Mouse (Mus musculus): ENCODE measurements around the gene Smyd1. TPM values are rescaled to one million over a fixed set of nuclear protein-coding genes. Genes with fewer than 3 reads are reported as not detected.

Smyd1 gene
- total RNA-seq, 2 experiments from 2014 or later: 2.0 to 3.1 TPM

- DNase-seq (ENCODE audit: low spot score in 2 of 2): no peak
- intact Hi-C loops (cut with DNase I): no loop called here
Measured at GRCm38 (mm10) chr6:71172812-71173580, 149.0 kb downstream of the Smyd1 start.

- intact Hi-C loops (cut with DNase I): loop anchor here (5.0 to 10.0 kb wide), 3 partner anchors 106 to 638 kb away; partner anchors contain the start of gene Krcc1
- DNase-seq (ENCODE audit: low spot score in 2 of 2): peak; percentile 39 to 71
Measured at GRCm38 (mm10) chr6:71166551-71167169, 155.4 kb downstream of the Smyd1 start.

GRCm38 (mm10) chr6:71164394-71164793, 157.6 kb downstream of the Smyd1 start:
- intact Hi-C loops (cut with DNase I): loop anchor here (10.0 kb wide), 1 partner anchor 640 kb away; no protein-coding TSS in a partner anchor
- DNase-seq (ENCODE audit: low spot score in 2 of 2): no peak

Small RNA genes within 50 kb of the gene (microRNA-seq; reads per million reads assigned to microRNA genes)
- 40.4 to 52.2 reads per million in 2 experiments for gene Mir8112

Other genes starting within 250 kb of the Smyd1 start
- 1 to 10 TPM; 2.5 to 2.6 TPM for gene Thnsl2, start 177.8 kb downstream of the Smyd1 start, total RNA-seq (2021)
- not detected for gene Fabp1, start 122.4 kb downstream of the Smyd1 start, total RNA-seq (2021)
- gene Krcc1, start 50.6 kb downstream of the Smyd1 start, total RNA-seq (2021): 10 to 100 TPM; 14.2 to 15.0 TPM
- gene Cd8b1, start 555 bp upstream of the Smyd1 start, total RNA-seq (2021): not detected
- not detected for gene Cd8a, start 51.2 kb upstream of the Smyd1 start, total RNA-seq (2021)
- 10 to 100 TPM; 85.1 to 87.0 TPM for gene Rmnd5a, start 118.4 kb upstream of the Smyd1 start, total RNA-seq (2021)
- gene Rnf103, start 171.7 kb upstream of the Smyd1 start, total RNA-seq (2021): 10 to 100 TPM; 52.2 to 53.5 TPM
- 10 to 100 TPM; 77.6 to 83.3 TPM for gene Chmp3, start 221.6 kb upstream of the Smyd1 start, total RNA-seq (2021)

Data from left cerebral cortex, postnatal 14 days (tissue).